In genomic region chr14:46928556-46928955, GRCm38 (mm10) we compare ENCODE assay signal across 19 mouse cellular contexts. TPM values are rescaled to one million over a fixed set of nuclear protein-coding genes. Genes with fewer than 3 reads are reported as not detected.
DNase-seq lines count a peak whose midpoint lies in the region; ATAC-seq and TF ChIP-seq lines count a peak whose summit lies in the region.
"Had no signal": no experiment of that assay in that cellular context is flagged by ENCODE, and none has a peak within 500 bp of the region (broad histone marks: within the 10 kb centered on the region; RNA-seq: fewer than 3 reads in every experiment).

No protein-coding gene starts in this region.

- no peaks in the 10 kb centered on the region for H3K9me3 ChIP-seq in midbrain, embryonic 11.5 days (ENCODE audit: control insufficient read depth, low read length)
- no peaks in the 10 kb centered on the region for H3K9me3 ChIP-seq in midbrain, postnatal 0 days (ENCODE audit: low read length)
- H3K9me3 ChIP-seq: G1E had no signal

- DNase-seq in heart, adult 11 months = peak; percentile 73
- no peak for DNase-seq in heart, postnatal 36 days
- DNase-seq in midbrain, embryonic 11.5 days (ENCODE audit: low spot score, missing footprints) = peak; percentile 66
- DNase-seq in midbrain, postnatal 0 days (ENCODE audit: low spot score) = no peak
- DNase-seq: adrenal gland, adult 2 months; adrenal gland, adult 8-10 months; adrenal gland, postnatal 10 days; adrenal gland, postnatal 14 days; adrenal gland, postnatal 25 days; adrenal gland, postnatal 36 days; B cell, adult 2 months; cerebellum, adult 11 months; cerebellum, adult 11-12 months; cerebellum, adult 18-20 months had no signal

- TF ChIP-seq CTCF in midbrain, postnatal 0 days (IDR thresholded peaks at IDR 0.05) = no peak

- no peak overlapping the region for H3K4me3 ChIP-seq in midbrain, embryonic 11.5 days (ENCODE audit: low read depth, low read length)
- no peak overlapping the region for H3K4me3 ChIP-seq in midbrain, postnatal 0 days (ENCODE audit: low read depth, low read length)

- H3K36me3 ChIP-seq in midbrain, embryonic 11.5 days (ENCODE audit: control insufficient read depth, insufficient read depth, low read length) = 0 out of 2 replicates have a peak, but pooled peaks cover 2% of the 10 kb centered on the region
- H3K36me3 ChIP-seq in midbrain, postnatal 0 days (ENCODE audit: insufficient read depth, low read length) = no peaks in the 10 kb centered on the region
- H3K36me3 ChIP-seq: G1E had no signal

- H3K27me3 ChIP-seq in midbrain, embryonic 11.5 days (ENCODE audit: control insufficient read depth, insufficient read depth, low read length) = no peaks in the 10 kb centered on the region
- H3K27me3 ChIP-seq in midbrain, postnatal 0 days (ENCODE audit: insufficient read depth, low read length) = no peaks in the 10 kb centered on the region
- H3K27me3 ChIP-seq: CH12.LX, Patski had no signal

- intact Hi-C loops in heart, postnatal 36 days (cut with DNase I) = no loop called here

- no peak overlapping the region for H3K27ac ChIP-seq in midbrain, embryonic 11.5 days (ENCODE audit: low read depth, low read length)
- no peak overlapping the region for H3K27ac ChIP-seq in midbrain, postnatal 0 days (ENCODE audit: low read depth, low read length)

- H3K4me2 ChIP-seq in midbrain, embryonic 11.5 days = no peak overlapping the region
- no peak overlapping the region for H3K4me2 ChIP-seq in midbrain, postnatal 0 days (ENCODE audit: low read depth, low read length, poor library complexity, severe bottlenecking)

- H3K4me1 ChIP-seq in midbrain, embryonic 11.5 days (ENCODE audit: control insufficient read depth, insufficient read depth, low read length) = no peaks in the 10 kb centered on the region
- no peaks in the 10 kb centered on the region for H3K4me1 ChIP-seq in midbrain, postnatal 0 days (ENCODE audit: insufficient read depth, low read length)

- no peak for ATAC-seq in midbrain, embryonic 11.5 days (ENCODE audit: low FRiP score)
- no peak for ATAC-seq in midbrain, postnatal 0 days (ENCODE audit: low FRiP score)
- ATAC-seq: activated CD4-positive, CD25-positive, alpha-beta regulatory T cell, adult 4 months; CD4-positive, CD25-positive, alpha-beta regulatory T cell, adult 4 months; Patski had no signal

- WGBS in midbrain, embryonic 11.5 days = 88% methylated on average over 6 of the region's 6 CpGs
- WGBS in midbrain, postnatal 0 days = 94% methylated on average over 6 of the region's 6 CpGs

- H3K9ac ChIP-seq in midbrain, embryonic 11.5 days (ENCODE audit: low read length) = no peak overlapping the region
- no peak overlapping the region for H3K9ac ChIP-seq in midbrain, postnatal 0 days (replicated peaks; ENCODE audit: low read length, poor library complexity, severe bottlenecking)

RNA-seq across cellular contexts. Expression of gene Samd4, which starts 45.9 kb away (rescaled TPM):
- 10 to 100 TPM; 56.0 to 58.2 TPM for total RNA-seq in heart, postnatal 36 days (2021)
- polyA plus RNA-seq in midbrain, embryonic 11.5 days (2014; fragmentation: Nextera tagmentation; extraction: Ambion mirVana) = 2.7 and 2.8 TPM in 2 replicates
- 16.0 and 19.8 TPM in 2 replicates for total RNA-seq in midbrain, postnatal 0 days (2014; rRNA removed)
- 4.4 and 5.1 TPM in 2 replicates for polyA plus RNA-seq in midbrain, postnatal 0 days (2015; fragmentation: Nextera tagmentation; extraction: Ambion mirVana)
- polyA plus RNA-seq: CD4-positive, CD25-positive, alpha-beta regulatory T cell, adult 4 months; G1E had no signal

Comparison
In these comparisons a context has a peak if more than half of its experiments do, and no peak if none do; other contexts are left out.
1. DNase-seq: peak in heart, adult 11 months (single experiment) and midbrain, embryonic 11.5 days (single experiment); none in heart, postnatal 36 days (0 of 2) and midbrain, postnatal 0 days (single experiment).